Mouse (Mus musculus) B cell, adult 2 months (primary cell): ENCODE measurements at regions not wholly inside any gene's neighbourhood (a gene's known extent, or its start where the extent isn't known, plus 50 kb on each side); places are given as distances from the start of the nearest gene placed in this dataset.

Experiments
- DNase-seq, 2 experiments: peaks; one replicate each; pipeline ENCODE4 v3.0.0; 2022

DNA sequence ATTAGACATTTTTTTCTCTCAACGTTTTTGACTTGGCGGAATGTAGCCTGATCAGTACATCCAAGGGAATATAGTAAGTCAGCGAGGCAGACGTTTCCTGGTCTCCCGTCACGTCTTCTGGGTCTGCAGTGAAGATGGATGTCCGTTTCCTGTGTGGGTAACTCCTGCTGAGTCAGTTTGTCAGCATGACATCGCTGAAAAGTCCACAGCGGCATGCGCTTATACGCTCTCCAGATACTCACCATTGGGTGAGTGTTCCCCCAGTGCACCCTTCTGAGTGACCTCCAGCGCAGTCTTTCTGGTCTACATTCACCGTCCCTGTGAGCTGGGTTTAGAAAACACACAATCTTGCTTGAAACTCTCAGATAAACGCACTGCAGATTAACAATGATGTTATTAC is 58.5 kb upstream of the Klf6 start:
- DNase-seq, result no peak

DNA sequence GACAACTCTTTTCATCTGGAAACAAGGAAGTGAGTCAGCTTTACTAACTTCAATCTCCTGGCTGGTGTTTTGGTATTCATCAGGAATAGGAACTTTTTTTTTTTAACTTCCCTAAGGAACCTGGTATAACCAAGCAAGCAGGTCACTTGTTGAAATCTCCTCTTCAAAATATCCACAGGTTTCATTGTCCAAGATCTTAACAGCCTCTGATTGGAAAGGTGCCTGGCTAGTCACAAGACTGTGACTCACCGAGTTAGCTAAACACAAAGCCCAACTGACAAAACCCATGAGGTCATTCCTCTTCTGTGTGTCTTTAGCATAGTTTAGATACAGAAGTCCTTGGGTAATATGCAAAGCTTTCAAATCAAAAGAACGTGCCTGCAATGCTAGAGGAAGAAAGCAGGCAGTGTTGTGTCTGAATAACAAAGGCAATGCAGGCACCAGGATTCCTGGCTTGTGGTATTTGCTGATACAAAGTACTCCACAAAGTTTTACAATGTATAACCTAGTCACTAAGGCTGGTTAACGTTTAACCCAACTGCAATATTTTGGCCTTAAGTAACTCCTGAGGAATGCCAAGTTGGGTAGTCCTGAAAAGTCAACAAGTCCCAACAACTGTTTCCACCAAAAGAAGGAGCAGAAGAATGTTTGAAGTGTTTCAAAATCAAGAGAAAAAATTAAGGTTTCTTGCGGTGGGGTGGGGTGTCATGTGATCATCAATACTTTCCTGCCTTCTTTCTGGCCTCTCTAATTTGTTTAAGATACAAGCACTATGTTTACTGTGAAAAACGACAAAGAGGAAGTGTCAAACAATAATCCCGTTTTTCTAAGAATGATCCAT is 57.5 kb upstream of the Klf6 start:
- DNase-seq, result peak; percentile 41 to 42

GRCm38 (mm10) chr13:5804381-5804941 is 56.8 kb upstream of the Klf6 start:
- DNase-seq, result peak; percentile 22 to 30

GRCm38 (mm10) chr13:5808380-5808779 is 52.9 kb upstream of the Klf6 start:
- DNase-seq, result no peak
